Mouse (Mus musculus) neural tube, embryonic 15.5 days (tissue): ENCODE measurements at regions not wholly inside any gene's neighbourhood (a gene's known extent, or its start where the extent isn't known, plus 50 kb on each side); places are given as distances from the start of the nearest gene placed in this dataset.

Experiments used
- ATAC-seq: fragments of 200-750 bp; cut with Nextera tagmentation; 2 replicates; pipeline ENCODE4 v1.8.0; 2017; ENCODE audit warnings: mild to moderate bottlenecking, moderate TSS enrichment, moderate library complexity; ENCODE audit not compliant: low FRiP score
- H3K27ac ChIP-seq: fragments of 300-500 bp; sonication (generic); replicated peaks from 2 replicates; pipeline ENCODE4 v1.5.1; 2015; ENCODE audit warnings: mild to moderate bottlenecking, inconsistent platforms
- H3K27me3 ChIP-seq: fragments of 300-500 bp; sonication (generic); replicated peaks from 2 replicates; pipeline ENCODE4 v1.6.1; 2015; ENCODE audit warnings: inconsistent platforms
- H3K36me3 ChIP-seq: fragments of 300-500 bp; sonication (generic); 2 replicates; pipeline ENCODE4 v1.6.1; 2015; ENCODE audit warnings: inconsistent platforms
- H3K4me1 ChIP-seq: fragments of 300-500 bp; sonication (generic); 2 replicates; pipeline ENCODE4 v1.6.1; 2015; ENCODE audit warnings: inconsistent platforms
- H3K4me2 ChIP-seq: fragments of 300-500 bp; sonication (generic); 2 replicates; pipeline ENCODE4 v1.6.1; 2015; ENCODE audit warnings: inconsistent platforms, mild to moderate bottlenecking, moderate library complexity
- H3K4me3 ChIP-seq: fragments of 300-500 bp; sonication (generic); replicated peaks from 2 replicates; pipeline ENCODE4 v1.5.1; 2015; ENCODE audit warnings: mild to moderate bottlenecking, inconsistent platforms
- H3K9ac ChIP-seq: fragments of 300-500 bp; sonication (generic); replicated peaks from 2 replicates; pipeline ENCODE4 v1.6.1; 2015; ENCODE audit warnings: mild to moderate bottlenecking, inconsistent platforms
- H3K9me3 ChIP-seq: fragments of 300-500 bp; sonication (generic); replicated peaks from 2 replicates; pipeline ENCODE4 v1.6.1; 2016; ENCODE audit warnings: inconsistent platforms
- WGBS: fragments of 180-500 bp; shearing (Covaris S2); methylation state at CpG from one replicate; pipeline ENCODE4 v1.1.7; 2015; ENCODE audit warnings: mixed read lengths; 5-methylcytosine and 5-hydroxymethylcytosine counted together

DNA sequence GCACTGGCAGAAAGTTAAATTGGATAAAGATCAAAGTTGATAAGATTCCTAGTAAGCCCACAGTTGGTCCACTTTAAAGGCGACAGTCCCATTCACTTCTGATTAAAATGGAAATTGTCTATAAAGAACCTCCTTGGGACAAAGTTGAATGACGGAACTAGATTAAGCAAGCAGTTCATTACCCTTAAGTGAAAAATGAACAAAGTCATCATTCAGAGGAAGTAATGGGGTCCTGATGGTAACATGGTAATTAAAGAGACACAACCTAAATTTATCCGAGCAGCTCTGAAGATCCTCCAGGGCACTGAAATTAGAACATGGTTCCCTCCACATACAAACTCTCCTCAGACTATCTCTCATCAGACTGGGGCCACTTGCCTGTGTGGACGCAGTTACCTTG, 116.4 kb upstream of the Nabp1 start:
- no peaks in the 10 kb centered on the region for H3K9me3 ChIP-seq
- H3K4me2 ChIP-seq, result no peak overlapping the region
- no peak overlapping the region for H3K27ac ChIP-seq
- H3K9ac ChIP-seq, result no peak overlapping the region
- no peaks in the 10 kb centered on the region for H3K36me3 ChIP-seq
- H3K4me1 ChIP-seq, result no peaks in the 10 kb centered on the region
- no peak overlapping the region for H3K4me3 ChIP-seq
- H3K27me3 ChIP-seq, result no peaks in the 10 kb centered on the region
- 65% methylated on average over 4 of the region's 4 CpGs for WGBS
- ATAC-seq, result no peak

- WGBS, result 54% methylated on average over 10 of the region's 10 CpGs
- ATAC-seq, result no peak
- Histone ChIP-seq H3K9ac (no peak overlapping the region), H3K27ac (no peak overlapping the region), H3K36me3 (no peaks in the 10 kb centered on the region), H3K4me2 (no peak overlapping the region), H3K27me3 (no peaks in the 10 kb centered on the region), H3K4me3 (no peak overlapping the region), H3K4me1 (no peaks in the 10 kb centered on the region), H3K9me3 (no peaks in the 10 kb centered on the region)
Observed at GRCm38 (mm10) chr1:51593621-51594441, 115.6 kb upstream of the Nabp1 start.

DNA sequence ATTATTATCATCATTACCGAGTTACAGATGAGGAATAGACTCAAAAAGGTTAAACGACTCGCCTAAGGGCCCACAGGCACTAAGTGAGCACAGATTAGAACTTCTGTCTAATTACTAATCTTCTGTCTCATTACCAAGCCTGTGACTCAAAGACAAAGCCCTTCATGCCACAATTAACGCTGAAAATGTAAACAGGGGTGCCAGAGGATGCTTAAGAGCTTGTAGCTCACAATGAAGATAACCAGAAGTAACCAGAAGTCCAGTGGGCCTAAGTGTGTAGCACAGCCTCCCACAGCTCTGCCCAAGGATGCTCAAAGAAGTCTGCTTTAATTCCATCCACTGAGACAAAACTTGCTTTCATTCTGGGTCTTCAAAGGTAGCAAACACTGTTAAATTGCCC, 113.7 kb upstream of the Nabp1 start:
- H3K27ac ChIP-seq, result no peak overlapping the region
- H3K4me1 ChIP-seq, result no peaks in the 10 kb centered on the region
- no peak overlapping the region for H3K4me2 ChIP-seq
- no peaks in the 10 kb centered on the region for H3K27me3 ChIP-seq
- H3K36me3 ChIP-seq, result no peaks in the 10 kb centered on the region
- no peak overlapping the region for H3K9ac ChIP-seq
- no peaks in the 10 kb centered on the region for H3K9me3 ChIP-seq
- no peak overlapping the region for H3K4me3 ChIP-seq
- ATAC-seq, result no peak
- WGBS, result 68% methylated on average over 4 of the region's 4 CpGs

DNA sequence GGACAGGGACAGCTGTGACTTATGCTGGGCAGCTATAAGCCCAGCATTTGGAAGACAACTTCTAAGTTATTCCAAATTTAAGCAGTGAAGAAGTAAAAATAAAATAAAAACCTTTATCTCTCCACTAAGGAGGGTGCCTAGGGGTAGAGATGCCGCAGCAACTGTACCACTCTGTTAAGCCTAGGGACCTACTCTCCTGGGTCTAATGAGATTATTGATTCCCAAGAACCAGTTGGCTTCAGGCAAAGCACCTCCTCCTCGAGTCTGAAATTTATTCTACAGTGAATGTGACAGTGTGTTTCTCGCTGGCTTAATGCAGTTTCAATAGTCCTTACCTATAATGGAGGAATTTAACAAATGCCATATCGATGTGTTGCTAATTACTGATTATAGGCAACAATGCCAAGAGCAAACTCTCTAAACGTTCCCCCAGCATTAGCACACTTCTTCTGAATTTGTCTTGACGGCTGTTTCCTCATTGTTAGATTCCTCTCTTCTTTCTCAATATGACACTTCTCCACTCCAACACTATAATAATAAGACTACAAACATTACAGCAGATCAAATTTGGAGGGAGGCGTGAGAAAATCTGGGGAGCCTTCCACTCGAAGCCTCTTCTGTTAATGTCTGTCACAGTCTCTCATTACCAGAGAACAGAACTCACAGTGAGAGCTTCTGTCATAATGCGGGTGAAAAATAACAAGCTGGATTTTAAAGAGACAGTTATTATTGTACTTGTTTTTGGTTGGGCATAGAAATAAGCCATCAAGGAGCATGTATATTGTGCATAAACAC, 112.6 kb upstream of the Nabp1 start:
- no peak overlapping the region for H3K27ac ChIP-seq
- no peak overlapping the region for H3K4me3 ChIP-seq
- no peaks in the 10 kb centered on the region for H3K4me1 ChIP-seq
- no peak for ATAC-seq
- no peaks in the 10 kb centered on the region for H3K9me3 ChIP-seq
- H3K4me2 ChIP-seq, result no peak overlapping the region
- H3K27me3 ChIP-seq, result no peaks in the 10 kb centered on the region
- H3K9ac ChIP-seq, result no peak overlapping the region
- H3K36me3 ChIP-seq, result no peaks in the 10 kb centered on the region
- 69% methylated on average over 9 of the region's 9 CpGs for WGBS

DNA sequence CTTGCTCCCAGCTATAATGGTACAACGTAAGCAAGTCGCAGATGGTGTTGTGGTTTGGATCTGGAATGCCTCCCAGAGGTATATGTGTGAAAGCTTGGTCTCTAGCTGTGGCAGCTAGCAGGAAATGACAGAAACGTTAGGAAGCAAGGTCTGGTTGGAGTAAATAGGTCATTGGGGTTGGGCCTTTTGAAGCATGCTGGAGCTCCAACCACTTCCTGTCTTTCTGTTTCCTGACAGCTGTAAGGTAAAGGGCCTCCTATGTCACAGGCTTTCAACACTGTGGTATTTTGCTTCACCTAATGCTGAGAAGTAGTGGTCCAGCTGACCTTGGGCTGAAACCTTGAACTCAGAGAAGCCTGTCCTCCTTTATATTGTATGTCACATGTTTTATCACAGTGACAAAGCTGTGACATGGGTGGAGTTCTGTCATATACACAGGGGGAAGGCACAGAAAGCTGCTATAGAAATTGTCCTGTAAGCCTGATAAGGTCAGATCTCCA, 106.8 kb upstream of the Nabp1 start:
- Histone ChIP-seq H3K4me3 (no peak overlapping the region), H3K36me3 (no peaks in the 10 kb centered on the region), H3K27ac (no peak overlapping the region), H3K9ac (no peak overlapping the region), H3K4me1 (no peaks in the 10 kb centered on the region), H3K27me3 (no peaks in the 10 kb centered on the region), H3K4me2 (no peak overlapping the region), H3K9me3 (no peaks in the 10 kb centered on the region)
- no peak for ATAC-seq
- 54% methylated on average over 3 of the region's 3 CpGs for WGBS

DNA sequence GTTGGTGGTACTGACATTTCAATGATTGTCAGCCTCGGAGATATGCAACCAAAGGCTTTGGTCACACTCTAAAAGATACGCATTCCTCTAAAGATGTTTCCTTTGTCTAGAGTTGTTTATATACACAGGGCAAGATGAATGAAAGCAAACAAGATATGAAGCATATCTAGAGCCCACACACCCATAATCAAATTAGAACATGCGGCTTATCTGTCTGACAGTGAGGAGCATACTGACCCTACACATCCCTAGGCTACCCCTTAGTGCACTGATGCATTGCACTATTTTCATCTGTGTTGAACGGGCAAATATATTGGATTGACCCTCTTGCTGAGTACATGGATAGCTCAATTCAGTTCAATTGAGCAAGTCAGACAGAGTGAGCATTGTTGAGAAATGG, 105.6 kb upstream of the Nabp1 start:
- H3K27me3 ChIP-seq, result no peaks in the 10 kb centered on the region
- H3K36me3 ChIP-seq, result no peaks in the 10 kb centered on the region
- H3K9me3 ChIP-seq, result no peaks in the 10 kb centered on the region
- no peak overlapping the region for H3K4me3 ChIP-seq
- WGBS, result 90% methylated on average over 4 of the region's 4 CpGs
- no peak for ATAC-seq
- no peak overlapping the region for H3K27ac ChIP-seq
- H3K4me2 ChIP-seq, result no peak overlapping the region
- H3K4me1 ChIP-seq, result no peaks in the 10 kb centered on the region
- no peak overlapping the region for H3K9ac ChIP-seq

GRCm38 (mm10) chr1:51580074-51580473, 101.8 kb upstream of the Nabp1 start:
- no peak overlapping the region for H3K4me3 ChIP-seq
- WGBS, result 30% methylated on average over 7 of the region's 7 CpGs
- no peaks in the 10 kb centered on the region for H3K4me1 ChIP-seq
- no peak overlapping the region for H3K9ac ChIP-seq
- no peak overlapping the region for H3K27ac ChIP-seq
- no peak overlapping the region for H3K4me2 ChIP-seq
- ATAC-seq, result no peak
- no peaks in the 10 kb centered on the region for H3K27me3 ChIP-seq
- no peaks in the 10 kb centered on the region for H3K36me3 ChIP-seq
- H3K9me3 ChIP-seq, result no peaks in the 10 kb centered on the region

DNA sequence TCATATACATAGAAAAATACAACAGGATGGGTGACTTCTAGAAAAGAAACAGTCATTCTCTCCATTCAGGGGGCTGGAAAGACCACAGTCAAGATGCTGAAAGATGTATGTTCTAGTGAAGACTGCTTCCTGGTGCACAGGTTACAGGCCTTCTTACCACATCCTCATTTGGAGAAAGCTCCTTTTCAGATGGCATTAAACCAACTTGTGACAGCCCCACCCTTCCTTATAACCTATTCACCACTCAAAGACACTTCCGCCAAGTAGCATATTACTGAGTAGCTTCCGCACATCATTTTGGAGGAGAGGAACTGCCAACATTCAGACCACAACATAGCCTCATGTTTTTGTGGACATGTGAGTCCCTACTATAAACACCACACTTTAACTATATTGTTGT, 99.5 kb upstream of the Nabp1 start:
- WGBS, result 100% methylated on average over 2 of the region's 2 CpGs
- no peak overlapping the region for H3K4me2 ChIP-seq
- no peaks in the 10 kb centered on the region for H3K27me3 ChIP-seq
- no peaks in the 10 kb centered on the region for H3K4me1 ChIP-seq
- H3K27ac ChIP-seq, result no peak overlapping the region
- no peak overlapping the region for H3K9ac ChIP-seq
- no peaks in the 10 kb centered on the region for H3K36me3 ChIP-seq
- no peak overlapping the region for H3K4me3 ChIP-seq
- no peak for ATAC-seq
- H3K9me3 ChIP-seq, result no peaks in the 10 kb centered on the region

GRCm38 (mm10) chr1:51572314-51573078, 94.3 kb upstream of the Nabp1 start:
- Histone ChIP-seq H3K27ac (no peak overlapping the region), H3K27me3 (no peaks in the 10 kb centered on the region), H3K4me3 (no peak overlapping the region), H3K9ac (no peak overlapping the region), H3K4me2 (no peak overlapping the region), H3K4me1 (no peaks in the 10 kb centered on the region), H3K36me3 (no peaks in the 10 kb centered on the region), H3K9me3 (no peaks in the 10 kb centered on the region)
- 91% methylated on average over 8 of the region's 8 CpGs for WGBS
- ATAC-seq, result no peak

DNA sequence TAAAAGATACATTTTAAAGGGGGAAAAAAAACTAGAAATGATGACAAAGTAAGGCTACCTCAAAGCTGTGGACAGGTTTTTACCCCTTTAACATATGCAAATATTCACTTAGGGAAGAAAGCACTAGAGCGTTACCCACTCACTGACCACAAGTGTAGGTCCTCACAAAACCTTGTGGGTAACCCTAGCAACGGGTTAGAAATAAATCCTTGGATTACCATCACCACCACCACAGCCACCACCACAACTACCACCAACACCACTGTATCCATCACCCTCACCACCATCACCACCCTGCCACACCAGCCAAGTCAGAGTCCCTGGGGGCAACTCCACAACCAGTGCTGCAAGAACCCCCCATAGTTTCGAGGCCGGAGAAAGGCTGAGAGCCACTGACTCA, 91.4 kb upstream of the Nabp1 start:
- Histone ChIP-seq H3K4me3 (no peak overlapping the region), H3K4me2 (no peak overlapping the region), H3K27ac (no peak overlapping the region), H3K36me3 (no peaks in the 10 kb centered on the region), H3K9me3 (no peaks in the 10 kb centered on the region), H3K27me3 (no peaks in the 10 kb centered on the region), H3K9ac (no peak overlapping the region), H3K4me1 (no peaks in the 10 kb centered on the region)
- WGBS, result 92% methylated on average over 4 of the region's 4 CpGs
- ATAC-seq, result no peak

DNA sequence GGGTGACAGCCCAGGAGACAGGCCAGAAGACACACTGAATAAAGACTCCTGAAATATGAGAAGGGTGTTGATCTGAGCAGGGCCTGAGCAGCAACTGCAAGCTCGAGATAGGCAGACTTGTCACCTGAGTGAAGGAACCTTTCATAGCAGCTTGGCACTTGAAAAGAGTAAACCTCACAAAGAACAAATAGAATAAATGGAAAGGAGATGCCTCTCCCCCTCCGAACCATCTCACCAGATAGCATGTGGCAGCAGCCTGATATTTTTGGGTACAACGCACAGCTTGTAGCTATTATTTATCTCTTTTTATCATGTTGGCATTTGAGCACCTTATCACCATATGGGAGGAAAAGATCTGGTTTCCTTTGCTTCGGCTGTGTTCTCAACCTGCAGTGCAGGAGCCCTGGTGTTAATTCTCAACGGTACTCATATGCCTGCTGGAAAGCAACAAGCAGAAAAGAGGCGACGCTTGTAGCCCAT, 88.0 kb upstream of the Nabp1 start:
- Histone ChIP-seq H3K9ac (no peak overlapping the region), H3K36me3 (no peaks in the 10 kb centered on the region), H3K9me3 (no peaks in the 10 kb centered on the region), H3K4me3 (no peak overlapping the region), H3K4me1 (no peaks in the 10 kb centered on the region), H3K27me3 (no peaks in the 10 kb centered on the region), H3K4me2 (no peak overlapping the region), H3K27ac (no peak overlapping the region)
- no peak for ATAC-seq
- WGBS, result 80% methylated on average over 7 of the region's 7 CpGs
